Mouse (Mus musculus): ENCODE measurements around the gene Il7r. TPM values are rescaled to one million over a fixed set of nuclear protein-coding genes. Genes with fewer than 3 reads are reported as not detected.

Gene Il7r
- polyA plus RNA-seq, 1 experiment from 2014 or later = 0.50 TPM

DNA sequence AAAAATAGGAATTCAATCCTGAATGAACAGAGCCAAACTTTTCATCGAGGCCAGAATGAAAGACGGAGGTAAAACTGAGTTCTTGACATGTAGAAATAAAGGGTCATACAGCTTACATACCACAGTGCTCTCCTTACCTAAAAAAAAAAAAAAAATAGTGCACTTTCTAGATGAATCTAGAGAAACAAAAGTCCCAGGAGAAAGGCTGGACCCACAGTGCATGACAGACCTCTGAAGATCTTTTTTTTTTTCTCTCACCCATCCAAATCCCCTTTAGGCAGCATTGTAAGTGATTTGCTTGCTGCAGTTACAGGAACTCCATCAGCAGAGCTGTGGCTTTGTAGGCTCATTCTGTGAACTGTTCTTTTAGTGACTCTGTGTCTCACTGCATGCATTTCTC is 19.0 kb upstream of the Il7r start:
- Histone ChIP-seq H3K9ac (ENCODE audit: low read length) (no peak overlapping the region), H3K27me3 (ENCODE audit: control insufficient read depth, insufficient read depth, low read depth, low read length) (no peaks in the 10 kb centered on the region), H3K36me3 (ENCODE audit: control insufficient read depth, insufficient read depth, low read length) (no peaks in the 10 kb centered on the region), H3K9me3 (ENCODE audit: control insufficient read depth, low read length) (no peaks in the 10 kb centered on the region), H3K4me3 (ENCODE audit: low read length) (no peak overlapping the region), H3K27ac (ENCODE audit: low read length) (no peak overlapping the region), H3K4me1 (replicated peaks; ENCODE audit: control insufficient read depth, insufficient read depth, low read length) (no peaks in the 10 kb centered on the region), H3K4me2 (ENCODE audit: low read depth, low read length) (no peak overlapping the region)
- WGBS = 76% methylated on average over 2 of the region's 2 CpGs
- no peak for ATAC-seq (ENCODE audit: low read depth)

DNA sequence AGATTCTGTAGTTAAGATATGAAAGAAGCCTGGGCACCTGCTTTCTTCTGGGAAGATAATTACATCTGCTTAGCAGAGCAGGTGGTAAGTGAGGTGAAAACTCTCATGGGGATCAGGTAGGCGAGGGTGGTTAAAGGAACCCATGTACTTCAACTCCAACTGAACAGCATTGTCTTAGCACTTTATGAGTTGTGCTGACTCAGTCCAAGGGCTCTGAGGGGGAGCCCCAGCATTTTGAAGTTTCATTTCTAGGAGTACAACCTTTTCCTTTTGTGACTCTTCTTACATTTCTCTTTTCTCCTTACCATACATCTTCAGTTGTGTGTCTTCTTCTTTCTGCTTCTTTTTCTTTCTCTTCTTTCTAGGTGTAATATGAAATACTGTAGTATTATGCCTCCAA is 5.2 kb upstream of the Il7r start:
- no peaks in the 10 kb centered on the region for H3K9me3 ChIP-seq (ENCODE audit: control insufficient read depth, low read length)
- no peak for ATAC-seq (ENCODE audit: low read depth)
- no peaks in the 10 kb centered on the region for H3K36me3 ChIP-seq (ENCODE audit: control insufficient read depth, insufficient read depth, low read length)
- no peaks in the 10 kb centered on the region for H3K27me3 ChIP-seq (ENCODE audit: control insufficient read depth, insufficient read depth, low read depth, low read length)
- H3K4me1 ChIP-seq (replicated peaks; ENCODE audit: control insufficient read depth, insufficient read depth, low read length) = no peaks in the 10 kb centered on the region
- H3K9ac ChIP-seq (ENCODE audit: low read length) = no peak overlapping the region
- no peak overlapping the region for H3K4me3 ChIP-seq (ENCODE audit: low read length)
- no peak overlapping the region for H3K4me2 ChIP-seq (ENCODE audit: low read depth, low read length)
- no peak overlapping the region for H3K27ac ChIP-seq (ENCODE audit: low read length)
- 69% methylated on average over 1 of the region's 1 CpGs for WGBS

DNA sequence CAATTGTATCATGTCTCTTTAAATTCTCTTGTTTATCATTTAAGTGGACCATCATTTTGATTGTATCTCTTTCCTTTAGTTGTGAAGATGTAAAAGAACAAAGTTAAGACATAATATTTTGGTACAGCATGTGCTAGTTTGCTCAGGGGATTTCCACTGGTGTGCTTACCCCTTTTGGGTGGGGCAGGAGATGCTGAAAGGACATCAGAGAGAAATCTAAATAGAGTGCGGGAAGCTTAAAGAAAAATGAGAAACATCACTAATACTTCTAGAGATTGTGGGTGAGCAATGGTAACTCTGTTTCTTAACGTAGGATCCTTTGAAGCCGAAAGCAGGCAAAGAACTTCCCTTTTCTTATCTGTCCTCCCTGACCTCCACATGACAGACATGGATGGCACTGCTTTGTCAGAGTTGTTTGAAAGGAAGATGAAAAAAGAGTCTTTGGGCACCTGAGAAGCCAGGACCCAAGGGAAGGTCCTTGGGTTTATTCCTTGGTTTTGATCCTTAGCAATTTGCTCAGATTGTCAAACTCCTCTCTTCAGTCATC is 3.5 kb upstream of the Il7r start:
- WGBS = 60% methylated on average over 3 of the region's 3 CpGs
- Histone ChIP-seq H3K9me3 (ENCODE audit: control insufficient read depth, low read length) (no peaks in the 10 kb centered on the region), H3K27ac (ENCODE audit: low read length) (no peak overlapping the region), H3K4me2 (ENCODE audit: low read depth, low read length) (no peak overlapping the region), H3K4me3 (ENCODE audit: low read length) (no peak overlapping the region), H3K36me3 (ENCODE audit: control insufficient read depth, insufficient read depth, low read length) (no peaks in the 10 kb centered on the region), H3K9ac (ENCODE audit: low read length) (no peak overlapping the region), H3K27me3 (ENCODE audit: control insufficient read depth, insufficient read depth, low read depth, low read length) (no peaks in the 10 kb centered on the region), H3K4me1 (replicated peaks; ENCODE audit: control insufficient read depth, insufficient read depth, low read length) (no peaks in the 10 kb centered on the region)
- no peak for ATAC-seq (ENCODE audit: low read depth)

DNA sequence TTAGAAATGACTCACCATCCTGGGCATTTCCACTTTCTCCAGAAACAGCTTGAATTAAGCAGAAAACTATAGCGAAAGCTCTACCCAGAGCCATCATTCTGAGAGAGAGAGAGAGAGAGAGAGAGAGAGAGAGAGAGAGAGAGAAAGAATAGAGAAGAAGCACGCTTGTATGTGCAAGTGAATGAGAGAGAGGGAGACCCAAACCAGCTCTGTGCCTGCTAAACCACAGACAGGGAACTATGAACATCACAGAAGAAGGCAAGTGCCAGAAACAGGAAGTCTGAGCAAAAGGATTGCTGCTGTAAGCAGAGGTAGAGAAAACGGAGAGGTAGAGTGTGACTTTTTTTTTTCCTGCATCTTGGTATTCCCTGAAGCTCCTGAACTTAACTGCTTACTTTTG is 330 bp downstream of the Il7r start:
- H3K27me3 ChIP-seq (ENCODE audit: control insufficient read depth, insufficient read depth, low read depth, low read length) = no peaks in the 10 kb centered on the region
- H3K9me3 ChIP-seq (ENCODE audit: control insufficient read depth, low read length) = no peaks in the 10 kb centered on the region
- no peak overlapping the region for H3K4me3 ChIP-seq (ENCODE audit: low read length)
- no peak for ATAC-seq (ENCODE audit: low read depth)
- no peak overlapping the region for H3K4me2 ChIP-seq (ENCODE audit: low read depth, low read length)
- no peaks in the 10 kb centered on the region for H3K36me3 ChIP-seq (ENCODE audit: control insufficient read depth, insufficient read depth, low read length)
- no peaks in the 10 kb centered on the region for H3K4me1 ChIP-seq (replicated peaks; ENCODE audit: control insufficient read depth, insufficient read depth, low read length)
- H3K9ac ChIP-seq (ENCODE audit: low read length) = no peak overlapping the region
- H3K27ac ChIP-seq (ENCODE audit: low read length) = no peak overlapping the region
- WGBS = 57% methylated on average over 3 of the region's 3 CpGs

DNA sequence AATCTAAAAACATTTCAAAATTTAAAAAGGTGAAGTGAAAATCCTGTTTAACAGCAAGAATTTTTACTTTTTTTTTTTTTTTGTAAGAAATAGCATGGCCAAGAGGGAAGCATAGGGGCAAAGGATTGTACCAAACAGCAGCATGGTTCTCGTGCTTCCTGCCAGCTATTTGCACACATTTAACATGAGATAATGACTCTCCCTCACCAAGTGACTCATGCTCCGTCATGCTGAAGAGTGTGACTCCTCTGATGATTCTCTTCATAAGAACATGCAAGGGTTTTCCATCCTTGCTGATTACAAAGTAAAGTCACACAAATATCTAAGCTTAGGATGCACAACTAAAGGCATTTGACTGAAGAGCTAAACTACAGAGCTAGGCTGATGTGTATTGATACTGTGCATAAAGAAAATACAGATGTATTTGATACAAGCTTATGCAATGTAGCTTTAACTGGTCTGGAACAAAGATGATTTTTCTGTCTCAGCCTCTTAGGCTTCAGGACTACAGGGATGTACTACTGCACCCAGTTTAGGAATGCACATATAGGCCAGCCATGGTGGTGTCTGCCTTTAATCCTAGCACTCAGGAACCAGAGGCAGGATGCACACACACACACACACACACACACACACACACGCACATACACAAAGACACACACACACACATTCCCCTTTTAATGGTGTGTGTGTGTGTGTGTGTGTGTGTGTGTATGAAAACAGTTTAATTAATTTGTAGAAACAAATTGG is 1.6 kb downstream of the Il7r start:
- Histone ChIP-seq H3K27ac (ENCODE audit: low read length) (no peak overlapping the region), H3K27me3 (ENCODE audit: control insufficient read depth, insufficient read depth, low read depth, low read length) (no peaks in the 10 kb centered on the region), H3K36me3 (ENCODE audit: control insufficient read depth, insufficient read depth, low read length) (no peaks in the 10 kb centered on the region), H3K9ac (ENCODE audit: low read length) (no peak overlapping the region), H3K9me3 (ENCODE audit: control insufficient read depth, low read length) (no peaks in the 10 kb centered on the region), H3K4me3 (ENCODE audit: low read length) (no peak overlapping the region), H3K4me2 (ENCODE audit: low read depth, low read length) (no peak overlapping the region), H3K4me1 (replicated peaks; ENCODE audit: control insufficient read depth, insufficient read depth, low read length) (no peaks in the 10 kb centered on the region)
- no peak for ATAC-seq (ENCODE audit: low read depth)
- WGBS = 62% methylated on average over 3 of the region's 3 CpGs

DNA sequence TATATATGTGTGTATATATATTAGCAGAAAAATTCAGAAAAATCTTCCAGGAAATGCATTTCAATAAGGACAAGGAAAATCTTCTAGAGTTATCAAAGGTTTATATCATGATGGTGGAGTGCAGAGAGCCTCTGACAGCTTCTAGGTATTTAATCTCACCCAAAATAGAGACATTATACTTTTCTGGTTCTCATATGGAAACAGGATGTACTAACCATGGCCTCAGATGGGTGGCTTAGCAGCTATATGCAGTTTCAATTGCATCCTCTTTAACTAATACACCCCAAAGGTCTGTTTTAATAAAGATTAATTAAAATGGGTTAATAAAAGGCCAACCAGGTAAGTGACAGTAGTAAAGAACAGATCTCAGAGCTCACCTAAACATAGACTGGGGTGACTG is 3.6 kb downstream of the Il7r start:
- Histone ChIP-seq H3K4me2 (ENCODE audit: low read depth, low read length) (no peak overlapping the region), H3K27ac (ENCODE audit: low read length) (no peak overlapping the region), H3K9ac (ENCODE audit: low read length) (no peak overlapping the region), H3K4me1 (replicated peaks; ENCODE audit: control insufficient read depth, insufficient read depth, low read length) (no peaks in the 10 kb centered on the region), H3K4me3 (ENCODE audit: low read length) (no peak overlapping the region), H3K9me3 (ENCODE audit: control insufficient read depth, low read length) (no peaks in the 10 kb centered on the region), H3K36me3 (ENCODE audit: control insufficient read depth, insufficient read depth, low read length) (no peaks in the 10 kb centered on the region), H3K27me3 (ENCODE audit: control insufficient read depth, insufficient read depth, low read depth, low read length) (no peaks in the 10 kb centered on the region)
- no peak for ATAC-seq (ENCODE audit: low read depth)

DNA sequence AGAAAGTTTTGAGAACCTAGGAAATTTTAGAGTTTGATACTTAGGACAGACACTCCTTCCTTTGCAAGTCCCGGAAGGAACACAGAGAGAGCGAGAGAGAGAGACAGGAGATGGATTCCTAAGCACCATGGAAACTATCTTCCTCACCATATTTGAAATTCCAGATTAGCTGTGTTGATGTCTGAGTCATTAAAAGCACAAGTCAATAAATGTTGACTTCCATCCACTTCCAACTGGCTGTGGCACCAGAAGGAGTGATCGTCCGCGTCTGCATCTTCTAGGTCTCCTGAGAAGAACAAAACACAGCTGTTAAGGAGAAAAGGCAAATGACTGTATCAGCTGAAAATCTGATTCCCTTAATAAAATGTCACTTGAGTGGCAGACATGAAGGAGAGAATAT is 5.1 kb downstream of the Il7r start:
- no peak overlapping the region for H3K27ac ChIP-seq (ENCODE audit: low read length)
- no peaks in the 10 kb centered on the region for H3K4me1 ChIP-seq (replicated peaks; ENCODE audit: control insufficient read depth, insufficient read depth, low read length)
- no peak overlapping the region for H3K4me2 ChIP-seq (ENCODE audit: low read depth, low read length)
- no peaks in the 10 kb centered on the region for H3K36me3 ChIP-seq (ENCODE audit: control insufficient read depth, insufficient read depth, low read length)
- WGBS = 33% methylated on average over 5 of the region's 5 CpGs
- no peak overlapping the region for H3K4me3 ChIP-seq (ENCODE audit: low read length)
- H3K27me3 ChIP-seq (ENCODE audit: control insufficient read depth, insufficient read depth, low read depth, low read length) = no peaks in the 10 kb centered on the region
- ATAC-seq (ENCODE audit: low read depth) = peak; percentile 64; the same call in 1 of the 2 replicates
- no peak overlapping the region for H3K9ac ChIP-seq (ENCODE audit: low read length)
- no peaks in the 10 kb centered on the region for H3K9me3 ChIP-seq (ENCODE audit: control insufficient read depth, low read length)

DNA sequence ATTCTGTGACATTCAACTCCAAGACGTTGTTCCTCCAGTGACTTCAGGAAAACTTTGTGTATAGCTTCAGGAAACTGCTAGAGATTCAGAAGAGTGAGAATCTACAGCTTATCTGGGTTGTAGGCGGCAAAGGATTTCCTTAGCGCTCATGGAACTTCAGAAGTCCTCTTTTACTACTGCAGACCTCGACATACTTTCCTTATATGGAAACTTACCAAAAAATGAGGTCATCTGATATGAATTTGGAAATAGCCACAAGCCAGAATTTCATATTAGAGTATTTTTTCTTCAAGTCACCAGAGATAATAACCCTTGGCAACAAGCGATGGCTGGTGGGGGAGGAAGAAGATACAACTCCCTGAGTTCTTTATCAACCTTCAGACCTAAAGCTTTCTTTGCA is 6.0 kb downstream of the Il7r start:
- Histone ChIP-seq H3K9ac (ENCODE audit: low read length) (no peak overlapping the region), H3K36me3 (ENCODE audit: control insufficient read depth, insufficient read depth, low read length) (no peaks in the 10 kb centered on the region), H3K4me2 (ENCODE audit: low read depth, low read length) (no peak overlapping the region), H3K4me1 (replicated peaks; ENCODE audit: control insufficient read depth, insufficient read depth, low read length) (no peaks in the 10 kb centered on the region), H3K27ac (ENCODE audit: low read length) (no peak overlapping the region), H3K4me3 (ENCODE audit: low read length) (no peak overlapping the region), H3K9me3 (ENCODE audit: control insufficient read depth, low read length) (no peaks in the 10 kb centered on the region), H3K27me3 (ENCODE audit: control insufficient read depth, insufficient read depth, low read depth, low read length) (no peaks in the 10 kb centered on the region)
- WGBS = 54% methylated on average over 5 of the region's 5 CpGs
- ATAC-seq (ENCODE audit: low read depth) = no peak

DNA sequence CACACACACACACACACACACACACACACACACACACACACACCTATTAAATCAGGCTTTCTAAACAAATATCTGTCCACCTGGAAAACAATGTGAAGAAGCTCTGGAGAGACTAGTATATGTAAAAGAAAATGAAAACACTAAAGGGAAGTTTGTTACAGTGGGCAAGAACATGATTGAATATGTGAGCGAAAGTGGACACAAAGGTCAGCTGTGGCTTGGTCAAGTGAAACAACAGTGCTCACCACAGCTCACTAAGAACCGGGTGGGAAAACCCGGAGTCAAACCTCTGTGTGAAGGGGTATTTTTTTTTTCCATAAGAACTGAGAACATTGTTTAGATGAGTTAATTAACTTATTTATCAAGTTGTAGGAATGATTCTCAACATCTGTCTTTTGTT is 6.9 kb downstream of the Il7r start:
- Histone ChIP-seq H3K4me2 (ENCODE audit: low read depth, low read length) (no peak overlapping the region), H3K4me1 (replicated peaks; ENCODE audit: control insufficient read depth, insufficient read depth, low read length) (no peaks in the 10 kb centered on the region), H3K4me3 (ENCODE audit: low read length) (no peak overlapping the region), H3K9me3 (ENCODE audit: control insufficient read depth, low read length) (no peaks in the 10 kb centered on the region), H3K36me3 (ENCODE audit: control insufficient read depth, insufficient read depth, low read length) (no peaks in the 10 kb centered on the region), H3K27me3 (ENCODE audit: control insufficient read depth, insufficient read depth, low read depth, low read length) (no peaks in the 10 kb centered on the region), H3K9ac (ENCODE audit: low read length) (no peak overlapping the region), H3K27ac (ENCODE audit: low read length) (no peak overlapping the region)
- no peak for ATAC-seq (ENCODE audit: low read depth)
- WGBS = 82% methylated on average over 3 of the region's 3 CpGs
